Mouse (Mus musculus) limb, embryonic 12.5 days (tissue): ENCODE results near the gene Ank3. TPM values are rescaled to one million over a fixed set of nuclear protein-coding genes. Genes with fewer than 3 reads are reported as not detected.

Experiments
- ATAC-seq: fragments of 200-750 bp; cut with Nextera tagmentation; 2 replicates; pipeline ENCODE4 v1.8.0; 2017; ENCODE audit warnings: low read depth, moderate TSS enrichment; ENCODE audit not compliant: insufficient number of reproducible peaks, insufficient read depth, low FRiP score, low TSS enrichment
- H3K27ac ChIP-seq: fragments of 300-500 bp; sonication (generic); 2 replicates; pipeline ENCODE4 v1.5.1; 2016; ENCODE audit warnings: mild to moderate bottlenecking, moderate library complexity
- H3K27me3 ChIP-seq: fragments of 300-500 bp; sonication (generic); 2 replicates; pipeline ENCODE4 v1.6.1; 2016; ENCODE audit warnings: mild to moderate bottlenecking, moderate library complexity
- H3K36me3 ChIP-seq: fragments of 300-500 bp; sonication (generic); 2 replicates; pipeline ENCODE4 v1.6.1; 2016; ENCODE audit warnings: mild to moderate bottlenecking, moderate library complexity
- H3K4me1 ChIP-seq: fragments of 300-500 bp; sonication (generic); replicated peaks from 2 replicates; pipeline ENCODE4 v1.6.1; 2016
- H3K4me2 ChIP-seq: fragments of 300-500 bp; sonication (generic); 2 replicates; pipeline ENCODE4 v1.6.1; 2016; ENCODE audit warnings: mild to moderate bottlenecking, moderate library complexity
- H3K4me3 ChIP-seq: fragments of 300-500 bp; sonication (generic); replicated peaks from 2 replicates; pipeline ENCODE4 v1.5.1; 2016; ENCODE audit warnings: mild to moderate bottlenecking
- H3K9ac ChIP-seq: fragments of 300-500 bp; sonication (generic); replicated peaks from 2 replicates; pipeline ENCODE4 v1.6.1; 2016; ENCODE audit warnings: mild to moderate bottlenecking, moderate library complexity
- H3K9me3 ChIP-seq: fragments of 300-500 bp; sonication (generic); 2 replicates; pipeline ENCODE4 v1.6.1; 2016; ENCODE audit warnings: mild to moderate bottlenecking, moderate library complexity
- WGBS: fragments of 180-500 bp; shearing (Covaris S2); methylation state at CpG from one replicate; pipeline ENCODE4 v1.1.7; 2016; 5-methylcytosine and 5-hydroxymethylcytosine counted together
- polyA plus RNA-seq: library from polyadenylated mRNA; unstranded; fragments of >200 nt; fragmentation: Nextera tagmentation; extraction: Ambion mirVana; gene quantifications from 2 replicates; pipeline ENCODE4 v1.2.1, GENCODE M21; 2016

The Ank3 gene
- polyA plus RNA-seq, 1 experiment from 2014 or later = 32.5 TPM

GRCm38 (mm10) chr10:69556278-69556677, 157.7 kb downstream of the Ank3 start:
- no peak overlapping the region for H3K4me3 ChIP-seq
- H3K36me3 ChIP-seq = no peaks in the 10 kb centered on the region
- H3K4me1 ChIP-seq = no peaks in the 10 kb centered on the region
- H3K27ac ChIP-seq = no peak overlapping the region
- H3K27me3 ChIP-seq = no peaks in the 10 kb centered on the region
- 21% methylated on average over 13 of the region's 13 CpGs for WGBS
- no peak for ATAC-seq
- no peaks in the 10 kb centered on the region for H3K9me3 ChIP-seq
- H3K4me2 ChIP-seq = no peak overlapping the region
- no peak overlapping the region for H3K9ac ChIP-seq

GRCm38 (mm10) chr10:69560237-69560636, 161.7 kb downstream of the Ank3 start:
- H3K27me3 ChIP-seq = no peaks in the 10 kb centered on the region
- no peak overlapping the region for H3K9ac ChIP-seq
- ATAC-seq = no peak
- H3K9me3 ChIP-seq = no peaks in the 10 kb centered on the region
- WGBS = 88% methylated on average over 1 of the region's 1 CpGs
- no peak overlapping the region for H3K27ac ChIP-seq
- H3K4me1 ChIP-seq = no peaks in the 10 kb centered on the region
- no peak overlapping the region for H3K4me3 ChIP-seq
- H3K36me3 ChIP-seq = no peaks in the 10 kb centered on the region
- H3K4me2 ChIP-seq = no peak overlapping the region

GRCm38 (mm10) chr10:69562931-69563330, 164.4 kb downstream of the Ank3 start:
- Histone ChIP-seq H3K4me3 (no peak overlapping the region), H3K9me3 (no peaks in the 10 kb centered on the region), H3K36me3 (no peaks in the 10 kb centered on the region), H3K4me2 (no peak overlapping the region), H3K4me1 (no peaks in the 10 kb centered on the region), H3K27me3 (no peaks in the 10 kb centered on the region), H3K9ac (no peak overlapping the region), H3K27ac (no peak overlapping the region)
- WGBS = 92% methylated on average over 3 of the region's 4 CpGs
- ATAC-seq = no peak

GRCm38 (mm10) chr10:69565052-69565451, 166.5 kb downstream of the Ank3 start:
- no peaks in the 10 kb centered on the region for H3K9me3 ChIP-seq
- no peak overlapping the region for H3K9ac ChIP-seq
- no peak overlapping the region for H3K27ac ChIP-seq
- H3K27me3 ChIP-seq = no peaks in the 10 kb centered on the region
- H3K36me3 ChIP-seq = no peaks in the 10 kb centered on the region
- WGBS = 83% methylated on average over 4 of the region's 4 CpGs
- H3K4me1 ChIP-seq = 0 out of 2 replicates have a peak, but pooled peaks cover 5% of the 10 kb centered on the region
- no peak for ATAC-seq
- H3K4me3 ChIP-seq = no peak overlapping the region
- H3K4me2 ChIP-seq = no peak overlapping the region

GRCm38 (mm10) chr10:69568976-69569375, 170.4 kb downstream of the Ank3 start:
- H3K4me2 ChIP-seq = no peak overlapping the region
- no peak overlapping the region for H3K9ac ChIP-seq
- peaks cover 40% of the 10 kb centered on the region for H3K4me1 ChIP-seq
- H3K4me3 ChIP-seq = no peak overlapping the region
- no peak for ATAC-seq
- H3K9me3 ChIP-seq = no peaks in the 10 kb centered on the region
- no peak overlapping the region for H3K27ac ChIP-seq
- WGBS = 63% methylated on average over 5 of the region's 5 CpGs
- peaks cover 24% of the 10 kb centered on the region for H3K27me3 ChIP-seq
- H3K36me3 ChIP-seq = no peaks in the 10 kb centered on the region

- 38% methylated on average over 8 of the region's 8 CpGs for WGBS
- no peak overlapping the region for H3K4me2 ChIP-seq
- no peaks in the 10 kb centered on the region for H3K36me3 ChIP-seq
- peaks cover 27% of the 10 kb centered on the region for H3K27me3 ChIP-seq
- ATAC-seq = no peak
- H3K27ac ChIP-seq = no peak overlapping the region
- no peaks in the 10 kb centered on the region for H3K9me3 ChIP-seq
- no peak overlapping the region for H3K4me3 ChIP-seq
- no peak overlapping the region for H3K9ac ChIP-seq
- H3K4me1 ChIP-seq = peaks cover 48% of the 10 kb centered on the region
Measured at GRCm38 (mm10) chr10:69569740-69570139, 171.2 kb downstream of the Ank3 start.

- Histone ChIP-seq H3K9ac (0 out of 2 replicates have a peak overlapping the region, but pooled peaks have one; percentile 18), H3K4me3 (peak overlapping the region; percentile 33), H3K9me3 (no peaks in the 10 kb centered on the region), H3K36me3 (no peaks in the 10 kb centered on the region), H3K4me1 (peaks cover 51% of the 10 kb centered on the region), H3K4me2 (peak overlapping the region; percentile 56), H3K27me3 (peaks cover 34% of the 10 kb centered on the region), H3K27ac (no peak overlapping the region)
- no peak for ATAC-seq
- 39% methylated on average over 18 of the region's 18 CpGs for WGBS
Measured at GRCm38 (mm10) chr10:69570466-69571288, 172.1 kb downstream of the Ank3 start.

GRCm38 (mm10) chr10:69571422-69571821, 172.8 kb downstream of the Ank3 start:
- WGBS = under 1% methylated on average over 8 of the region's 8 CpGs
- peaks cover 34% of the 10 kb centered on the region for H3K27me3 ChIP-seq
- H3K4me1 ChIP-seq = peaks cover 51% of the 10 kb centered on the region

GRCm38 (mm10) chr10:69571972-69572371, 173.4 kb downstream of the Ank3 start:
- Histone ChIP-seq H3K4me3 (peak overlapping the region; percentile 33), H3K36me3 (no peaks in the 10 kb centered on the region), H3K4me2 (peak overlapping the region; percentile 56), H3K9ac (no peak overlapping the region), H3K4me1 (peaks cover 56% of the 10 kb centered on the region), H3K9me3 (no peaks in the 10 kb centered on the region), H3K27me3 (peaks cover 34% of the 10 kb centered on the region), H3K27ac (no peak overlapping the region)
- WGBS = 2% methylated on average over 9 of the region's 9 CpGs
- no peak for ATAC-seq

More at GRCm38 (mm10) chr10:69571422-69571821, 172.8 kb downstream of the Ank3 start:
- H3K9me3 ChIP-seq = no peaks in the 10 kb centered on the region
- no peak for ATAC-seq
- H3K4me3 ChIP-seq = peak overlapping the region; percentile 33
- H3K9ac ChIP-seq = 0 out of 2 replicates have a peak overlapping the region, but pooled peaks have one; percentile 18
- H3K4me2 ChIP-seq = peak overlapping the region; percentile 56
- no peak overlapping the region for H3K27ac ChIP-seq
- no peaks in the 10 kb centered on the region for H3K36me3 ChIP-seq

- no peaks in the 10 kb centered on the region for H3K9me3 ChIP-seq
- no peak overlapping the region for H3K4me3 ChIP-seq
- peaks cover 61% of the 10 kb centered on the region for H3K4me1 ChIP-seq
- WGBS = 39% methylated on average over 7 of the region's 7 CpGs
- H3K9ac ChIP-seq = no peak overlapping the region
- H3K4me2 ChIP-seq = no peak overlapping the region
- H3K27me3 ChIP-seq = peaks cover 34% of the 10 kb centered on the region
- H3K36me3 ChIP-seq = no peaks in the 10 kb centered on the region
- no peak for ATAC-seq
- H3K27ac ChIP-seq = no peak overlapping the region
Measured at GRCm38 (mm10) chr10:69573054-69573453, 174.5 kb downstream of the Ank3 start.

- no peak for ATAC-seq
Measured at GRCm38 (mm10) chr10:69573746-69574145, 175.2 kb downstream of the Ank3 start.

More at GRCm38 (mm10) chr10:69573746-69574145, 175.2 kb downstream of the Ank3 start:
- H3K4me3 ChIP-seq = 0 out of 2 replicates have a peak overlapping the region, but pooled peaks have one; percentile 1
- H3K27me3 ChIP-seq = peaks cover 34% of the 10 kb centered on the region
- H3K27ac ChIP-seq = no peak overlapping the region
- no peaks in the 10 kb centered on the region for H3K9me3 ChIP-seq
- peaks cover 61% of the 10 kb centered on the region for H3K4me1 ChIP-seq
- H3K36me3 ChIP-seq = no peaks in the 10 kb centered on the region
- no peak overlapping the region for H3K9ac ChIP-seq
- 9% methylated on average over 3 of the region's 3 CpGs for WGBS
- peak overlapping the region; percentile 40 for H3K4me2 ChIP-seq
